Mouse (Mus musculus) embryonic facial prominence, embryonic 14.5 days (tissue): ENCODE measurements at regions not wholly inside any gene's neighbourhood (a gene's known extent, or its start where the extent isn't known, plus 50 kb on each side); places are given as distances from the start of the nearest gene placed in this dataset.

Source experiments
- ATAC-seq: fragments of 200-750 bp; cut with Nextera tagmentation; 2 replicates; pipeline ENCODE4 v1.8.0; 2017; ENCODE audit warnings: low read depth, moderate number of reproducible peaks, moderate TSS enrichment
- DNase-seq: peaks from one replicate; pipeline ENCODE4 v3.0.0-alpha.2; 2015; ENCODE audit warnings: low spot score
- H3K27ac ChIP-seq: fragments of 300-500 bp; sonication (generic); replicated peaks from 2 replicates; pipeline ENCODE4 v1.5.1; 2014; ENCODE audit warnings: low read depth, mild to moderate bottlenecking, low read length, moderate library complexity
- H3K27me3 ChIP-seq: fragments of 300-500 bp; sonication (generic); replicated peaks from 2 replicates; pipeline ENCODE4 v1.6.1; 2014; ENCODE audit warnings: low read length; ENCODE audit not compliant: control insufficient read depth, insufficient read depth
- H3K36me3 ChIP-seq: fragments of 300-500 bp; sonication (generic); 2 replicates; pipeline ENCODE4 v1.6.1; 2014; ENCODE audit warnings: low read length, mixed read lengths; ENCODE audit not compliant: control insufficient read depth, insufficient read depth
- H3K4me1 ChIP-seq: fragments of 300-500 bp; sonication (generic); 2 replicates; pipeline ENCODE4 v1.6.1; 2014; ENCODE audit warnings: antibody characterized with exemption, low read length; ENCODE audit not compliant: control insufficient read depth, insufficient read depth
- H3K4me2 ChIP-seq: fragments of 300-500 bp; sonication (generic); 2 replicates; pipeline ENCODE4 v1.6.1; 2014; ENCODE audit warnings: low read depth, mild to moderate bottlenecking, low read length, moderate library complexity, mixed read lengths
- H3K4me3 ChIP-seq: fragments of 300-500 bp; sonication (generic); 2 replicates; pipeline ENCODE4 v1.5.1; 2014; ENCODE audit warnings: low read depth, mild to moderate bottlenecking, low read length
- H3K9ac ChIP-seq: fragments of 300-500 bp; sonication (generic); 2 replicates; pipeline ENCODE4 v1.6.1; 2014; ENCODE audit warnings: low read depth, mild to moderate bottlenecking, low read length, moderate library complexity, mixed read lengths
- H3K9me3 ChIP-seq: fragments of 300-500 bp; sonication (generic); 2 replicates; pipeline ENCODE4 v1.6.1; 2016; ENCODE audit warnings: low read length; ENCODE audit not compliant: control insufficient read depth
- WGBS: fragments of 180-500 bp; shearing (Covaris S2); extraction: QIAGEN DNeasy Blood & Tissue Kit; methylation state at CpG from one replicate; pipeline ENCODE4 v1.1.7; 2014; 5-methylcytosine and 5-hydroxymethylcytosine counted together

DNA sequence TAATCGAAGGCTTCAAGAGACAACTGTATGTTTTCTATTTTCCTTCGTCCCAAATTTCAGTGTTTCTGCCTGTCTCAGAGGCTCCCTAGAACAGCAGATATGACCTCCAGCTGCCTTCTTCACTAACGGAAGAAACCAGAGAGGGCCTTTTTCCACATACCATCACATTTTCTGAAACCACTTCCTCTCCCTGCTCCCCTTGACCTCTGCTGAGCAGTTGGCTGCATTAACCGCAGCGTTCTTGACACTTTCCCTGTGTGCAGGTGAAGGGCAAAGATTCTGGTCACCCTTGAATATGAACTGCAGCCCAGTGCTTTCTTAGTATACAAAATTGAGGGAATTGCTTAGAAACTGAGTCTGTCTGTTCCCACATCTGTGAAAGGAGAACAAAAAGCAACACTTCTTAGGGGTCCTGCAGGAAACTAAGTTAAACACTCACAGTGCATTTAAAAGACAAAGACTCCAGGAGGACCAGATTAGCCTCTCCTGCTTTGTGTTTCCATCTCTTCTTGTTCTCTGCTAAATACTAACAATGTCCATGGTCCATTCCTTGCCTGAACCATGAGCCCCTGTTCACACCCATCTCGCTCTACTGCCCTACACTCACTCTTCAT, 98.4 kb downstream of the Akap11 start:
- Histone ChIP-seq H3K4me2 (no peak overlapping the region), H3K27me3 (no peaks in the 10 kb centered on the region), H3K4me1 (peaks cover 7% of the 10 kb centered on the region; the same call in 1 of the 2 replicates), H3K27ac (no peak overlapping the region), H3K9me3 (no peaks in the 10 kb centered on the region), H3K36me3 (no peaks in the 10 kb centered on the region), H3K9ac (no peak overlapping the region), H3K4me3 (no peak overlapping the region)
- no peak for ATAC-seq
- WGBS, result 47% methylated on average over 6 of the region's 6 CpGs
- DNase-seq, result no peak

DNA sequence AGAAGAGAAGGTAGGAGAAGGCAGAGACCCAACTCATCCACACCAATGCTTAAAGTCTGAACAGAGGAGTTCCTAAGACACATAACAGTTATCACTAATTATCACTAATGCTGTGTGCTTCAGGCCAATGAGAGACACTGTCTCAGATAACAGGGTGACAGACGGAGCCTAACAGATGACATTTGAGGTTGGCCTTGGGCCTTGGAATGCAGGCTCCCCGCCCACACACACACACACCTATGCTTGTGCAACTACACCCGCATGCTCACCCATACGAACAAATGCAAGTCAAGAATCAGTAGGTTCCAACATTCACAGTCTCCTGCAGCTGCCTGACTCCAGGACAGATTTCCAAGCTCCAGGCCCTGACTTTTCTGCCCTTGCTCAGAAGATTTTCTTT, 100.0 kb downstream of the Akap11 start:
- H3K4me3 ChIP-seq, result no peak overlapping the region
- peaks cover 7% of the 10 kb centered on the region for H3K4me1 ChIP-seq
- no peaks in the 10 kb centered on the region for H3K27me3 ChIP-seq
- no peak overlapping the region for H3K27ac ChIP-seq
- no peak overlapping the region for H3K9ac ChIP-seq
- H3K4me2 ChIP-seq, result no peak overlapping the region
- ATAC-seq (no peak), DNase-seq (no peak)
- H3K9me3 ChIP-seq, result no peaks in the 10 kb centered on the region
- WGBS, result 71% methylated on average over 4 of the region's 4 CpGs
- no peaks in the 10 kb centered on the region for H3K36me3 ChIP-seq

DNA sequence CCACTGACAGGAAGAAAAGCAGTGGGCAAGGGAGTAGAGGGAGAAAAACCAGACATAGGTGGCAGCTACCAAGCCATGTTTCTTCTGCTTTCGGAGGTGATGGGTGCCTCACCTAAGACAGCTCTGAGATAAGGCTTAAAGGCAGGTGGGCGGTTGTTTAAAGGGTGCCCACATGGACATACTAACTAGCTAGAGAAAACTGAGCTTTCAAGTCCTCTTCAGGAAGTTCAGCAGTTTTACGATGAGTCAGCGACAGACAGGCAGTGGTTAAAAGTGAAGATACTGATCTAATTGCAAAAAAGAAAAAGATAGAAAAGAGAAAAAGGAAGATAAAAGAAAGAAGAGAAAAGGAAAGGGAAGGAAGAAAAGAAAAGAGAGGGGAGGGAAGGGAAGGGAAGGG, 100.6 kb downstream of the Akap11 start:
- WGBS, result 95% methylated on average over 4 of the region's 4 CpGs
- Histone ChIP-seq H3K27ac (no peak overlapping the region), H3K9me3 (no peaks in the 10 kb centered on the region), H3K27me3 (no peaks in the 10 kb centered on the region), H3K4me3 (no peak overlapping the region), H3K4me2 (no peak overlapping the region), H3K4me1 (peaks cover 7% of the 10 kb centered on the region), H3K36me3 (no peaks in the 10 kb centered on the region), H3K9ac (no peak overlapping the region)
- no peak for DNase-seq
- ATAC-seq, result no peak

DNA sequence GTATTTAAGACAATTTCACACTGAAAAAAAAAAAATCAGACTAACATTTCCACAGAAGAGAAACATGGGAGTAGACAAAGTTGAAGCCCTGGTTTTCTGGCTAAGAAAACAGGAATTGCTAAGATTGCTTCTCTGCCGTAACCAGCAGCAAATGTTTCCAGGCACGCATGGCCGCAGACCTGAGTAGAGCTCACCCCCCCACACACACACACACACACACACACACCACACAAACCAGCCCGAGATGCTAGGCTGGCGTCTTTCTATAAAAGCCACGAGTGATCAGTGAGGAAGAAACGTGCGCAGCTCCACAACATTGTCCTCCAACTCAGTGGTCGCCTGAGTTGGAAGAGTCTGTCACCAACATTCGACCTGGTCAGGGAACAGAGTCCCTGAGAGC, 101.0 kb downstream of the Akap11 start:
- Histone ChIP-seq H3K9me3 (no peaks in the 10 kb centered on the region), H3K9ac (no peak overlapping the region), H3K27me3 (no peaks in the 10 kb centered on the region), H3K27ac (no peak overlapping the region), H3K4me2 (no peak overlapping the region), H3K4me3 (no peak overlapping the region), H3K36me3 (no peaks in the 10 kb centered on the region), H3K4me1 (peaks cover 7% of the 10 kb centered on the region)
- WGBS, result 77% methylated on average over 10 of the region's 10 CpGs
- ATAC-seq (no peak), DNase-seq (no peak)

DNA sequence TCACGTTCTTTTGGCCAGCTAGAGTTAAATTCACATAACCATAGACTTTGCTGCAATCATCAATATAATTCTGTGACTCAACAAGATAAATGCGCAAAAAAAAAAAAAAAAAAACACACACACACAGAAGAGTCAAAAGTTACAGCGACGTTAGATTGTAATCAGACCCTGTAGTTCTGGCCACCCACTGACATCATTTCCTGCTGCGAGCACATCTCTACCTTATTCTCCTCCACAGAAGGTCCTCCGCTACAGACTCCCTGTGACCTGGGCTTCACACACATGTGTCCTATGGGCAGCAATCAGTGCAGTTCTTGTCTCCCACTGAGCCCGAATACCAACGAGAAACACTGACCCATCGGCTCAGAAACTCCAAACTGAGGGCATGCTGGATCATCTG, 101.9 kb downstream of the Akap11 start:
- Histone ChIP-seq H3K4me2 (no peak overlapping the region), H3K27ac (no peak overlapping the region), H3K9ac (no peak overlapping the region), H3K4me3 (no peak overlapping the region), H3K27me3 (no peaks in the 10 kb centered on the region), H3K4me1 (peaks cover 7% of the 10 kb centered on the region), H3K36me3 (no peaks in the 10 kb centered on the region), H3K9me3 (no peaks in the 10 kb centered on the region)
- 85% methylated on average over 9 of the region's 9 CpGs for WGBS
- DNase-seq (no peak), ATAC-seq (no peak)

DNA sequence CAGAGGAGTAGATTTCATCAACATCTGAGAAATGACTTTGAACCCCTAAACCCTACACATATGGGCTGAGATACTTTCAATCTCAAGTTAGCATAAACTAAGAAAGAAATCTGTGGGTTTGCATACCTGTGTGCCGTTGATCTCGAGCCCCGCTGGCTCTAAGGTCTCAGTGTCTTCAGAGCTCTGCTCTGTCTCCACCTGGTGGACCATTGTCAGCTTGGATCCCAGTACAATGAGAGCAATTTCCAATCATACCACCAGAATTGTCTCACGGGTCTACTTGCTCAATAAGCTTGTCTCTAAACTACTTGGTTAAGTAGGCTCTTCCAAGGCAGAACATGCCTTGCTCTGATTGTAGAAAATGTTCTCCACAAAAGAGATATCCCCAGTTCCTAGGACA, 102.5 kb downstream of the Akap11 start:
- Histone ChIP-seq H3K36me3 (no peaks in the 10 kb centered on the region), H3K4me1 (peaks cover 7% of the 10 kb centered on the region), H3K27ac (no peak overlapping the region), H3K9me3 (no peaks in the 10 kb centered on the region), H3K4me3 (no peak overlapping the region), H3K27me3 (no peaks in the 10 kb centered on the region), H3K4me2 (no peak overlapping the region), H3K9ac (no peak overlapping the region)
- DNase-seq (no peak), ATAC-seq (no peak)
- WGBS, result 89% methylated on average over 4 of the region's 4 CpGs

DNA sequence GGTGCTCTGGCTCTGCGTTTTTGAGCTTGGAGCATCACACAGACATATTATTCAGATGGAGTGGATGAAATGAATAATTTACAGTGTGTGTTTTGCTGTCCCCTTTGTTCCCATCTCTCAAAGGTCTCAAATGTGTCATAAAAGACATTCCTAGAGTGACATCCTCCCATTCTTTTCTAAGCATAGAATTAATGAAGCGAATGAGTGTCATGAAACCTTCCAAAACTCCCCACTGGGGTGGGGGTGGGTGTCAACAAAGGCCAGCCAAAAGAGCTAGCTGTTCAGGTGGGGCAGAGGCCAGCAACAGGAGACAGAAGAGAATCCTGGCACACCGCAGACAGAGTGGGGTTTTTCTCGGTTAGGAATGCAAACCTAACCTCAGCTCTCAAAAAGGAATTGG, 104.1 kb downstream of the Akap11 start:
- Histone ChIP-seq H3K27ac (no peak overlapping the region), H3K4me3 (no peak overlapping the region), H3K4me2 (no peak overlapping the region), H3K9ac (no peak overlapping the region), H3K36me3 (no peaks in the 10 kb centered on the region), H3K9me3 (no peaks in the 10 kb centered on the region), H3K4me1 (peaks cover 2% of the 10 kb centered on the region), H3K27me3 (no peaks in the 10 kb centered on the region)
- ATAC-seq (no peak), DNase-seq (no peak)
- WGBS, result 54% methylated on average over 4 of the region's 4 CpGs

DNA sequence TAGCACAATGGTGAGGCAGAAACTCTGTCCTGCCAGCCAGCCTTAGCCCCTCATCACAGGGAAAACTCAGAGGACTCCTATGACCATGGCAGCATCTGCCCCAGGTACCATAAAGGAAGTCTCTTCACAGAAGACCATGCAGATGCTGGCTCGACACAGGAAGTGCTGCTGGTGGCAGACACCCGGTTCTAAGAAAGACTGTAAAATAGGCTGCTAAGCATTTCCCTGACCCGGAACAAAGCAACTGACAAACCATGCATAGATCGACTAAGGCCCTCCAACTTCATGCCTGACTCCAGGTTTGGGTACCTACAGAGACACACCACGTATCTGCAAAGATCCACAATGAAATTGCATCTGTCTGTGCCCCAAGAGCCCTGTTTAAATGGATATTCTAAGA, 104.7 kb downstream of the Akap11 start:
- Histone ChIP-seq H3K36me3 (no peaks in the 10 kb centered on the region), H3K9me3 (no peaks in the 10 kb centered on the region), H3K27me3 (no peaks in the 10 kb centered on the region), H3K4me3 (no peak overlapping the region), H3K4me2 (no peak overlapping the region), H3K4me1 (no peaks in the 10 kb centered on the region; the same call in 1 of the 2 replicates), H3K9ac (no peak overlapping the region), H3K27ac (no peak overlapping the region)
- ATAC-seq, result no peak
- 70% methylated on average over 5 of the region's 5 CpGs for WGBS
- no peak for DNase-seq

DNA sequence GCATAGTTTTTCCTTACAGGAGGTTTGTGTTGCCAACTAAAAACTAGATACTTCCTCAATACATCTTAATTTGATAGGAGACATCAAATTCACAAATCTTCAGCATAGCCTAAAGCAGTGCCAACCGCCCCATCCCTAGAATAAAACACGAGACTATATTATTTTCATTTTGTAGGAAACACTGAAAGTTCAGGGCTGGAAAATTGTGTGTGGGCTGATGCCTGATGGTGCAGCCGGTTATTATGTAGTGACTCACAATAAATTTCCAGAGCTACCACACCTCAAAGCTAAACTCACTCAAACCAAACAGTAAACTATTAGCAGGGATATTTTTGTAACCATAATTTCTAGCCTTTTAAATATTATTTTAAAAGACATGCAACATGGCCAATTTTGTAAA, 105.2 kb downstream of the Akap11 start:
- 87% methylated on average over 3 of the region's 3 CpGs for WGBS
- H3K9ac ChIP-seq, result no peak overlapping the region
- no peak overlapping the region for H3K27ac ChIP-seq
- H3K4me2 ChIP-seq, result no peak overlapping the region
- no peaks in the 10 kb centered on the region for H3K36me3 ChIP-seq
- no peaks in the 10 kb centered on the region for H3K9me3 ChIP-seq
- ATAC-seq (no peak), DNase-seq (no peak)
- H3K27me3 ChIP-seq, result no peaks in the 10 kb centered on the region
- no peaks in the 10 kb centered on the region; the same call in 1 of the 2 replicates for H3K4me1 ChIP-seq
- H3K4me3 ChIP-seq, result no peak overlapping the region
